Mouse (Mus musculus) lung, postnatal 36 days (tissue): ENCODE results near the gene Gle1.

Experiments used
- DNase-seq: peaks from one replicate; pipeline ENCODE4 v3.0.0; 2022; ENCODE audit warnings: mixed read lengths

Gle1 gene

GRCm38 (mm10) chr2:29965250-29965843 lies 30.1 kb downstream of the Gle1 start, which contains the start of gene Sptan1:
Gene Sptan1 (plus strand): TSS chr2:29965560.
- peak; percentile 97 for DNase-seq

- DNase-seq: peak; percentile 42
Measured at GRCm38 (mm10) chr2:29965906-29966305, 30.7 kb downstream of the Gle1 start.

GRCm38 (mm10) chr2:29966826-29967225 lies 31.6 kb downstream of the Gle1 start:
- DNase-seq: no peak

GRCm38 (mm10) chr2:29967768-29968167 lies 32.5 kb downstream of the Gle1 start:
- no peak for DNase-seq

- peak; percentile 64 for DNase-seq
Measured at GRCm38 (mm10) chr2:29968638-29969037, 33.4 kb downstream of the Gle1 start.

GRCm38 (mm10) chr2:29971838-29972635 lies 36.8 kb downstream of the Gle1 start:
- DNase-seq: peak; percentile 92

- peak; percentile 84 for DNase-seq
Measured at GRCm38 (mm10) chr2:29973525-29973924, 38.3 kb downstream of the Gle1 start.

- peak; percentile 87 for DNase-seq
Measured at GRCm38 (mm10) chr2:29977307-29977706, 42.1 kb downstream of the Gle1 start.

GRCm38 (mm10) chr2:29980661-29981060 lies 45.4 kb downstream of the Gle1 start:
- DNase-seq: no peak

GRCm38 (mm10) chr2:29991962-29992361 lies 56.7 kb downstream of the Gle1 start:
- DNase-seq: no peak

- DNase-seq: no peak
Measured at GRCm38 (mm10) chr2:30009101-30009500, 73.9 kb downstream of the Gle1 start.
